Mouse (Mus musculus) B cell, adult 62 days (primary cell): ENCODE data around the gene Tbc1d4. TPM values are rescaled to one million over a fixed set of nuclear protein-coding genes. Genes with fewer than 3 reads are reported as not detected.

Experiments
- total RNA-seq: library from RNA; stranded (reverse); gene quantifications from 4 replicates; pipeline ENCODE4 v1.2.4, GENCODE M21; 2023

The Tbc1d4 gene
- 0.30 to 1.4 TPM (median 0.73 TPM) in 4 replicates for total RNA-seq

GRCm38 (mm10) chr14:101608519-101609368 is at the start of gene Tbc1d4:
Gene Tbc1d4, minus strand, starts transcription at chr14:101609191.

GRCm38 (mm10) chr14:101653581-101654525 is 44.9 kb upstream of the Tbc1d4 start, which contains the start of gene Uchl3:
Gene Uchl3, plus strand, starts transcription at chr14:101653967.

GRCm38 (mm10) chr14:101640153-101640843 is 31.3 kb upstream of the Tbc1d4 start, which contains the start of gene Commd6:
Gene Commd6, minus strand, starts transcription at chr14:101640686.

Other genes with a start within 250 kb of the Tbc1d4 start
- 41.7 to 57.8 TPM (median 49.7 TPM) in 4 replicates for gene Commd6, start 31.5 kb upstream of the Tbc1d4 start, total RNA-seq
- gene Uchl3, start 44.8 kb upstream of the Tbc1d4 start, total RNA-seq: 52.8 to 63.4 TPM (median 56.8 TPM) in 4 replicates
- gene Gm9922, start 120.6 kb upstream of the Tbc1d4 start, total RNA-seq: not detected in 4 replicates
- 0.27 to 2.2 TPM (median 0.90 TPM) in 4 replicates for gene Lmo7, start 120.8 kb upstream of the Tbc1d4 start, total RNA-seq